Mouse (Mus musculus): ENCODE measurements around the gene Stim2.

DNA sequence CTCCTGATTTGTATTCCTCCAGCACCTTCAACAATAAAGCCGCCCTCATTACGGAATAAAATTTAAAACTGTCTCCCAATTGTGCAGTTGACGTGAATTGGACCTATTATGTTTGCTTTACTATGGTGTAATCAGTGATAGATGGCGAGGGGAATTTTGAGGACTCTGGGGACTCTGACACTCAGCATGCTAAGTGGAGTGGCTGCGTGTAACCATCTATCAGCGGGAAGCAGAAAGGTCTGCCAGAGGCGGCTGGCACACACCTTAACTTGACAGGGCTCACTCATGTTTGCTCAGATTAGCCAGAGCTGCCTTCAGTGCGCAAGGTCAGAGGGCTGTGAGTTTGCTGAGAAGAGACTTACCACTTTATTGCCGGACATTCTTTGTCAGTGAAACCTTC lies 159.9 kb downstream of the Stim2 start:
- TF ChIP-seq GATA1 (IDR thresholded peaks at IDR 0.05; ENCODE audit: borderline replicate concordance, low read length), result no peak
- no peak for TF ChIP-seq FLI1 (IDR thresholded peaks at IDR 0.05; ENCODE audit: low read length)

Data from megakaryocyte, embryonic 14.5 days (primary cell).